Mouse (Mus musculus) left cerebral cortex, adult 11 months (tissue): ENCODE measurements around the gene Ly9.

Experiments
- DNase-seq: peaks from one replicate; pipeline ENCODE4 v3.0.0; 2022; ENCODE audit warnings: low spot score

Gene Ly9

DNA sequence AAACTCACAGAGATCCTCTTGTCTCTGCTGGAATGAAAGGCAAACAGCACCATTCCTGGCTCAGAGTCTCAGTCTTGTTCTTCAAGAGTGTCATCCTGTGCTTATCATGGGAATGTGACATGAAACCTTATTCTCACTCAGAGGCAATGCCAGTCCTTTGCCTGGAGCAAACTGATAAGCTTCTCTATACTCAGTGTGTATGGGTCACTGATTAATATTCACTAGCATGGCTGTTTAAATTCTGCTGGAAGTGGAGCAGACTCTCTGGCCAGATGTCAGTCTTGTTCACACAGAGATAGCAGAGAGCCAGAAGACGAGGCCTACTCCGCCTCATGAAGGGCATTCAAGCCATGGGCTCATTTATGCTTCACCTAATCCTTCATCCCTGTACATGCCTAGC, 22.6 kb downstream of the Ly9 start:
- no peak for DNase-seq

DNA sequence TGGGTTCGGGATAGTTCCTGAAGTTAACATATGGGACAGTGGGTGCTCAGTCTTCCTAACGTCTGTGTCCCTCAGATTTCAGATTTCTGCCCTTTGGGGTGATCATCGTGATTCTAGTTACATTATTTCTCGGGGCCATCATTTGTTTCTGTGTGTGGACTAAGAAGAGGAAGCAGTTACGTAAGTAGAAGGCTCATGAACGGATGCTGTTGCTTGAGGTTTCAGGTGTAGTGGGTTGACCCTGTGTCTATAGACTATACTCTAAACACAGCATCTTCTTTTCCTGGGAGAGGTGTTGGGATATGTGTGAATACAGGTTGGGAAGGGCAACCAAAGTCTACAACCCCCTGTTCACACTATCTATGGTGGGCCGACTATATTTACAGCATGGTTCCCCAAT, 30.0 kb downstream of the Ly9 start:
- DNase-seq, result no peak

GRCm38 (mm10) chr1:171568436-171568835, 38.8 kb downstream of the Ly9 start:
- no peak for DNase-seq

- DNase-seq, result no peak
Measured at GRCm38 (mm10) chr1:171566777-171567176, 40.4 kb downstream of the Ly9 start.

- no peak for DNase-seq
Measured at GRCm38 (mm10) chr1:171565888-171566287, 41.3 kb downstream of the Ly9 start.

DNA sequence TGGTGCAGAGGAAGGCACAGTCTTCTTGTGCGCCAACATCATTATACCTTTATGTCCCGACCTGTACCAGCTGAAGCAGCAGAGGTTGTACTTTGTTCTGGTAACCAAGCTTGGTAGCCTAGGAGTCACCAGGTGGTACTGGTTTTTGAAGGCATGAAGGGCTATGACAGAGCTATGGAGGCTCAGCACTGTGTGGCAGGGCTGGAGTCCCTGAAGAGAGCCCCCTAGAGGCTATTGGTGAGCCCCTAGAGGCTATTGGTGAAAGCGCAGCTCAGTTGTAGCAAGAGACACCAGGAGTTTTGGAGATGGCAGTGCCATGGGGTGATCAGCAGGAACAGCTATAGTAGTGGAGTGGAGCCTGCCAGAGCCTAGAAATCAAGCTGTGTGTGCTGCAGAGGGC, 43.0 kb downstream of the Ly9 start:
- DNase-seq, result no peak

GRCm38 (mm10) chr1:171563042-171563441, 44.2 kb downstream of the Ly9 start:
- no peak for DNase-seq

DNA sequence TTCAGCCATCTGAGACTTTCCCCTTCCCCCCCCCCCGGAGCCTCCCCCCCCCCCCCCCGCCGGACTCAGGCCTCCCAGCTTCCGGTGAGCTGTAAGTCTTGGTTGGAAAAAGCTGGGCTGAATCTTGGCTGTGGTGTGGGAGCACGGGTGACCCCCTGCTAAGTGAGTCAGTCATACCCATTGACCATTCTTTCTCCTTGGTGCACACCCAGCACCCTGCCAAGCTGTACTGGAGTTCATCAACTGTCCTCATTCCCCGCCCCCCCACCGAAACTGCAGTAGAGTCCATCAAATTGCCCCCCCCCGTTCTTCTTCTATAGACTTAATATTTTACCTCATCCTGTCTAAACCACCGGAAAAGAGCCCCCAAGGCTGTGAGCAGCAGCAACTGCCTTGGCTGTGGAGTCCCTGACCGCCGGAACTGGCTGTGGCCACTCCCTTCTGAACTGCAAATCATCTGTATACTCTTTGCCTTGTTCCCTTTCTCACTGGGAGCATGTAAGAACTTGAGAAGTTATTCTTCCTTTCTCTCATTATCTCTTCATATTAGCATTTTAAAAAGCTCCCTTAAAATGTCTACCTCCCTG, 45.5 kb downstream of the Ly9 start:
- no peak for DNase-seq

DNA sequence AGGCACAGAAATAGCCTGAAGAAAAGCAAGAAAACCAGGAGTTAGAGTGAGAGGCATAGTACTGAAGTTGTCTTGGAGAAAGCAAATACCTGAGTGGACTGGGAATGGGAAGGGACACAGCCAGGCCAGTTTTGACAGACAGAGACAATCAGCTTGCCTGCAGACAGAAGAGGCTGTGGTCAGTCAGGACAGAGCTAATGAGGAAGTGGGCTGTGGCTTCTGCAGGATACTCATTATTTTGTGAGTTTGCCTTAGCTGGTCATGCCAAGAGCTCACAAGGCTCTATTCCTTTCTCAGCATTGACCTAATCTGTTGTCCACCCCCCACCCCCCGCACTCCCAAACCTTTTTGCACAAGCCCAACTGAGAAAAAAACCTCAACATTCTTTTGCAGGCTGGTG, 46.0 kb downstream of the Ly9 start:
- no peak for DNase-seq

DNA sequence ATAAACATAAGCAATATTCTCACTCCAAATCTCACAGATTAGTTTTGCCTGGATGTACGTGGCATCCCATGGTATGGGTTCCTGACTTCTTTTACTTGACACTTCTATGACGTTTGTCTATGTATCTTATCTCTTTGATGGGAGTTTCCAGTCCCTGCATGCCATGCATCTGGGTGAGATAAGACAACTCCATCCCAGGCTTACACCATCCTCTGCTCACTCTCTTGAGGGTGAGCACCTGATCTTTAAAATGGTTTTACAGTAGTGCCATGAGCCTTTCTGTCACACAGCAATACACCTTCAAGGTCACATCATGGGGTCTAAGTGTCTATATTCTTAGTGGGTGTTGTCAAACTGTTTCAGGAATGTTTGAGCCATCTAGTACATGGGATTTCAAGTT, 46.9 kb downstream of the Ly9 start:
- DNase-seq, result no peak

DNA sequence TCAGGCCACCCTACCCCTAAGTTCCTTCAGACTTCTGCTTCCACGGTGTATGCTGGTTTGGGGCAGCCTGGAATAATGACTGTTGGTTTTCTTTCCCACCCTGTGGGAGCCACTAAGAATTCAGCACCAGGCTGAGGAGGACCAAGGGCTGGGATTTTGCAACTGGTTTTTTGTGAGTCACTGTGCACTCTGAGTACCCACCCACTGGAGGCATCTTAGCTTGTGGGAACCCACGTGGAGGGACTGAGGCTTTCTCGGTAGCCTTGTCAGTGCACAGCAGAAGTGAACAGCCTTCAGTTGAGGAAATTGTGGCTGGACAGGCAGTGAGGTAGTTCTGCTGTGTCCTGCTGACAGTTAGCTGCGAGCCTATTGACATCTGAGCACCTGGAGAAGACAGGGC, 48.3 kb downstream of the Ly9 start, which contains the start of gene Cd244a:
TSS of gene Cd244a (plus strand) at position 296 of the 400 bp plus-strand sequence.
- DNase-seq, result no peak

DNA sequence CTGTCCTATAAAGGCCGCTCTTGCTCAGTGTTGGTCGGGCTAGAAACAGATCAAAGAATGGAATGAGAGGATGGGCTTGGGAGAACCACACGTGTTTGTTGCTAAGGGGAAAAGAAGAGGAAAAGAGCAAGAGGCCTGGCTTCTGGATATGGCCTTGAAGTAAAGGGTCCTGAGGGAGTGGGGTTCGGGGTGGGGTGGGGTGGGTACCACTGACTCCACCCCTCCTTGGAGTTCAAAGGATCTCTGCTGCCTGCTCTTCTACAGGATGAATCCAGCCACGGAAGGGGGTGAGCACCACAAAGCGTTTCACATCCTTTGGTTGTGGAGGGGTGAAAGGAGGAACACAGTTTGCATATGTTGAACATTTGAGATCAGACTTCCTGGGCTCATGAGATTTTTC, 48.8 kb downstream of the Ly9 start:
- DNase-seq, result no peak

- DNase-seq, result no peak
Measured at GRCm38 (mm10) chr1:171556366-171556765, 50.8 kb downstream of the Ly9 start.

- DNase-seq, result no peak
Measured at GRCm38 (mm10) chr1:171553359-171554341, 53.6 kb downstream of the Ly9 start.

GRCm38 (mm10) chr1:171552230-171552629, 55.0 kb downstream of the Ly9 start:
- DNase-seq, result no peak

GRCm38 (mm10) chr1:171551326-171551725, 55.9 kb downstream of the Ly9 start:
- no peak for DNase-seq

- no peak for DNase-seq
Measured at GRCm38 (mm10) chr1:171540694-171541093, 66.5 kb downstream of the Ly9 start.
